Mouse (Mus musculus) left cerebral cortex, postnatal 4 days (tissue): ENCODE data around the gene Ltbp2. TPM values are rescaled to one million over a fixed set of nuclear protein-coding genes. Genes with fewer than 3 reads are reported as not detected.

ENCODE experiments used
- DNase-seq: peaks from one replicate; pipeline ENCODE4 v3.0.0-alpha.2; 2022
- intact Hi-C: fragments of 180-260 bp; cut with DNase I; formaldehyde crosslinking; loops from one replicate; pipeline ENCODE4 v1.15.1; 2025
- total RNA-seq, 2 experiments: library from RNA; stranded (reverse); gene quantifications; 2 replicates each; pipeline ENCODE4 v1.2.3; 2021

Ltbp2 gene
- total RNA-seq, 2 experiments from 2014 or later: 0.42 to 0.54 TPM

GRCm38 (mm10) chr12:84882796-84883195 is 6.5 kb upstream of the Ltbp2 start:
- no peak for DNase-seq

GRCm38 (mm10) chr12:84880091-84880490 is 3.8 kb upstream of the Ltbp2 start:
- DNase-seq: peak; percentile 84
- intact Hi-C loops: no loop called here

More at GRCm38 (mm10) chr12:84882796-84883195, 6.5 kb upstream of the Ltbp2 start:
- intact Hi-C loops: no loop called here

- DNase-seq: peak; percentile 17
- intact Hi-C loops: no loop called here
Observed at GRCm38 (mm10) chr12:84875761-84876480, 411 bp downstream of the Ltbp2 start.

GRCm38 (mm10) chr12:84873434-84873833 is 2.9 kb downstream of the Ltbp2 start:
- intact Hi-C loops: no loop called here
- DNase-seq: no peak

GRCm38 (mm10) chr12:84872310-84872709 is 4.0 kb downstream of the Ltbp2 start:
- DNase-seq: no peak
- intact Hi-C loops: no loop called here

- intact Hi-C loops: no loop called here
Observed at GRCm38 (mm10) chr12:84865431-84865830, 10.9 kb downstream of the Ltbp2 start.

GRCm38 (mm10) chr12:84864801-84865200 is 11.5 kb downstream of the Ltbp2 start:
- intact Hi-C loops: no loop called here
- no peak for DNase-seq

More at GRCm38 (mm10) chr12:84865431-84865830, 10.9 kb downstream of the Ltbp2 start:
- DNase-seq: no peak

GRCm38 (mm10) chr12:84863196-84863595 is 13.1 kb downstream of the Ltbp2 start:
- intact Hi-C loops: no loop called here
- DNase-seq: no peak

- DNase-seq: peak; percentile 32
- intact Hi-C loops: no loop called here
Observed at GRCm38 (mm10) chr12:84862136-84862910, 14.0 kb downstream of the Ltbp2 start.

GRCm38 (mm10) chr12:84858149-84859113 is 17.9 kb downstream of the Ltbp2 start:
- intact Hi-C loops: no loop called here
- no peak for DNase-seq

GRCm38 (mm10) chr12:84857706-84858105 is 18.6 kb downstream of the Ltbp2 start:
- intact Hi-C loops: no loop called here
- DNase-seq: no peak

- DNase-seq: no peak
- intact Hi-C loops: no loop called here
Observed at GRCm38 (mm10) chr12:84856532-84856931, 19.8 kb downstream of the Ltbp2 start.

GRCm38 (mm10) chr12:84855084-84855625 is 21.2 kb downstream of the Ltbp2 start:
- intact Hi-C loops: no loop called here
- no peak for DNase-seq

- DNase-seq: no peak
- intact Hi-C loops: no loop called here
Observed at GRCm38 (mm10) chr12:84854392-84855033, 21.8 kb downstream of the Ltbp2 start.

- intact Hi-C loops: no loop called here
- no peak for DNase-seq
Observed at GRCm38 (mm10) chr12:84851403-84852040, 24.8 kb downstream of the Ltbp2 start.

- DNase-seq: no peak
- intact Hi-C loops: no loop called here
Observed at GRCm38 (mm10) chr12:84847882-84848281, 28.4 kb downstream of the Ltbp2 start.

GRCm38 (mm10) chr12:84847480-84847879 is 28.9 kb downstream of the Ltbp2 start:
- intact Hi-C loops: no loop called here
- DNase-seq: no peak

GRCm38 (mm10) chr12:84846594-84847014 is 29.7 kb downstream of the Ltbp2 start:
- no peak for DNase-seq
- intact Hi-C loops: no loop called here

GRCm38 (mm10) chr12:84842706-84843105 is 33.6 kb downstream of the Ltbp2 start:
- DNase-seq: no peak
- intact Hi-C loops: no loop called here
